Mouse (Mus musculus): ENCODE data around the gene Pfkp. TPM values are rescaled to one million over a fixed set of nuclear protein-coding genes. Genes with fewer than 3 reads are reported as not detected.

Pfkp gene
- total RNA-seq (2021), result 10 to 100 TPM; 54.0 to 66.8 TPM
- long read RNA-seq, experiment 1, full-length matches to known transcripts, result 94 of 118 reads
- long read RNA-seq, experiment 1, partial matches to known transcripts, result 19 of 118 reads
- long read RNA-seq, experiment 1, other reads (novel, unspliced or antisense), result 5 of 118 reads
- long read RNA-seq, experiment 2, full-length matches to known transcripts, result 23 of 28 reads
- long read RNA-seq, experiment 2, partial matches to known transcripts, result 4 of 28 reads
- long read RNA-seq, experiment 2, other reads (novel, unspliced or antisense), result 1 of 28 reads

DNA sequence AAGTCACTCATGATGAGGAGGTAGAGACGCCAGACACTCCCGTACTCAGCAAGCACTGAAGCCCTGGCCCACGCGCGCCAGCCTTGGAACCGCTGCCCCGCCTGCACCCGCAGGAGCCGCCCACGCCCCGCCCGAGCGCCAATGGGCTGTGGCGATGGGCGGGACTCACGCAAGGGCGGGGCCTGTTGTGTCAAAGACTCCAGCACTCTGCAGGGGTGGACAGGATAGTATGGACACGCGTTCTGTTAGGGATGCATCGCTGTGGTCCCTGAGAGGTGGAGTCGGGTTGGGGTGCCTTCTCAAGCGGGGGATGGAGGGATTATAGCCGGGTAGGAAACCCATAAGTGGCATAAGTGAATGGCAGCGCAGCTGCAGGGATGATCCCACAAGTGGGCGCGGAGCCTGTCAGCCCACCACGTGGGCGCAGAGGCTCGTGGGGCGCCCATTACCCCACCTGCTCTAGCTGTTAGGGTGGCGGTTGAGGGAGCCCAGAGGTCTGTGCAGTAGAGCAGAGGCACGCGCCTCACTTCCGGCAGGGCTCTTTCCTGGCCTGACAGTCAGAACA lies at the start of gene Pfkp:
Gene Pfkp (minus strand): TSS at position 109 of the 565 bp plus-strand sequence.
- DNase-seq, result peak; percentile 95 to 97

DNA sequence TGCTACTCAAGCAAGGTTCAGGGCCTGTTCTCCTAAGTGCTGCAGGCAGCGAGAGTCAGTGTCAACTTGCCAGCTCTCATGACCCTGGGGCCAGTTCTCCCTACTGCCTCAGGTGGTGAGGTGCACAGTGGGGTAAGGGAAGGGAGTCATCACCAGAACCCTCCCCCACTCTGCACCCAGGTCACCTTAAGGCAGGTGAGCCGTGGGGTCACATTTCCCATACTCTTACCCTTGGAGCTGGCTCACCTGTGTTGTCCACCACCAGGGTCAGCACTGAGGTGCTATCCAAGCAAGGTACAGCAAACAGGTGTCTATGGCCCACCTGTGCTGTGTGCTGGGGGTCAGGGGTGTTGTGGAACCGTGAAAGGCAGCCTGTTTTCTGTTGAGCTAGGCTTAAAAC lies 42.0 kb upstream of the Pfkp start:
- DNase-seq, result no peak

DNA sequence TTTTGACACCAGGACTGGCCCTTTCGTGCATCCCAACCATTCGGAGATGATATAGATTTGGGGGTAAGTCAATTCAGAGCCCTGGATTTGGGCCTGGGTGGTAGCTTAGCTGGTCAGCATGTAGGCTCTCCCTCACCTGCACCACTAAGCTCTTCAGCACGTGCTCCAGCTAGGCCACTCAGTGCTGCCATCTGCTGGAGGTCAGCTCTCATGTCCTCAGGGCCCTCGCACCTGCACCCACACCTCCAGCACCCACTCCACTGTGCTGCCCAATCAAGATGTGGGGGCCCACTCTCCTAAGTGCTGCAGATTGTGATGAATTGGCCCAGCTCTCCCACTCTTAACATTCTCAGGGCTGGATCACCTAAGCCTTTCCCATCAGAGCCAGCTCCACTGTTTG lies 41.4 kb upstream of the Pfkp start:
- DNase-seq, result peak; percentile 70 to 78

- DNase-seq, result peak; percentile 43 to 49
These were observed 40.3 kb upstream of the Pfkp start for GRCm38 (mm10) chr13:6688790-6689433.

GRCm38 (mm10) chr13:6666887-6667286 lies 18.3 kb upstream of the Pfkp start:
- DNase-seq, result no peak

- DNase-seq, result no peak
These were observed 16.9 kb upstream of the Pfkp start for GRCm38 (mm10) chr13:6665506-6665905.

DNA sequence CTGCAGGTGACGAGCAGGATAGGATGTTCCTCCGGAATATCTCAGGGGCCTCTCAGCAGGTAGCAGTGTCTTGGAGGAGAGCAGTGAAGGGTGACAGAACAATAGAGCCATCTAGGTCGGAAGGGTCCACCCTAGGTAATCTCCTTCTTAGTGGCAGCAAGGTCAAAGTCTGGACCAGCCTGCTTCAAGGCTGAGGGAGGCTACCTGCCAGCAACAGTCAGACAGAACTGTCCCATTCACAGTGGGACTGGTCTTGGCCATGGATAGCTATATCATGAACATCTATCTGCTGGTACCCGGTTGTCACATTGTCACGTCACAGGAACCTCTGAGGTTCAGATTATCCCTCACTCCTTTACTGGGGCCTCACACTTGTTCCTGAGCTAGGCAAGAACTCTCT lies 15.6 kb upstream of the Pfkp start:
- no peak for DNase-seq

DNA sequence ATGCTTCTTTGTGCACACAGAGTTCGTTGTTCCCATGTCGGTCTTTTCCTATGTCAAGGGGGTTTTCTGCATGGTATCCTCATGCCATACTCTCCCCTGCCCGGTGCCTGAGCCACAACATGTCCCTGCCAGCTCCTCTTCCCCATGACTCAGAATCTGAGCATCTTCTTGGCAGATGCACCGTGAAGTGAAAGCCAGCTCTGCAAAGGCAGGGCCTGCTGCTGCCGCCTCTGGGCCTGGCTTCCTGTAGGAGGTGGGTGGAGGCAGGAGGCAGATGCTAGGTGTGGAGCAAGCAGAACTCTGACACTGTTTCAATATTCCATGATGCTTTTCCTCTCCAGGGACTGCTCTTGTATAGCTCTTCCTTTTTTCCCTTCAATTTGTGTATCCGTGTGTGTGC lies 10.7 kb upstream of the Pfkp start:
- peak in 1 of 2 experiments; percentile 16 for DNase-seq

GRCm38 (mm10) chr13:6657300-6657699 lies 8.7 kb upstream of the Pfkp start:
- no peak for DNase-seq

DNA sequence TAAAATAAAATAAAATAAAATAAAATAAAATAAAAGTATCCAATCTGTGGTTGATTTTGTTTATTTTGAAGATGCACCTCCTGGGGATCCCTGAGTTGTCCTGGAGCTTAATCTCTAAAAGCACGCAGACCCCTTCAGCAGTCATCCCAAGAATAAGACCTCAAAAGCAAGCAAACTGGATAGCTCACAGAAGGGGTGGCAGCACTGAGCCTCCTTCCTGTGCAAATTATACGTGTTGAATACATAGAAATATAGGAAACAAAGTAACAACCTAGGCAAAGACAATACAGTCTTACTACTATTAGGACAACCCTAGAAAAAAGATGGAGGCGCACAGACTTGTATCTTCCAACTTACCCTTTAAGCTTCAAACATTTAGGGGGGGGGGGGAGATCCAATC lies 965 bp upstream of the Pfkp start:
- DNase-seq, result no peak

DNA sequence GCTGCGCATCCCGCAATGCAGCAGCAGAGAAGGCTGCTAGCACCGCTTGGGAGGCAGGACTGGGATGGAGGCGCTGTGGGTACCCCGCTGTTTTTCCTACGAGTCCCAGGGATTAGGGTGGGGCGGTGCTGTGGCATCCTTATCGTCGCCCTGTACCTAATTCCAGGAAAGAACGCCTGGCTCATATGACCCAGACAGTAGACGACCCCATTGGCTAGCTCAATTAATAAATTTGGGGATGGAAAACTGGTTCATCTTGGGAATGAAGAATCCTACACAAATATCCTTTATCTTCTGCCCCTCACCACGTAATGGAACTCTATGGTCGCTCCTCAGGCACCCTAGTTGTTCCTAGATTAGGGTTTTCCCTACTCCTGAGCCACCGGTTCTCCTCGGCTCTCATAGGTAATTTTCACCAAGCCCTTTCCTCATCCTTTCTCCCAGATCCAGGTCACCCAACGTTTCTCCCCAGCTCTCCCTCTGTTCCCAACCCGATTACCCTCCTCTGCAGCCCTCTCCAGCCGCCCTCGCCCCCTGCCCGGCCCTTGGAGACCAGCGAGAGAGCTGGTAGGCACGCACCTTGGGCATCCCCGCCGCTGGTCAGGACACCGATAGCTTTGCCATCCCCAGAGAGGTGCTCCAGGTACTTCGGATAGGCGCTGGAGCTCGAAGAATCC lies 447 bp downstream of the Pfkp start:
- no peak for DNase-seq

DNA sequence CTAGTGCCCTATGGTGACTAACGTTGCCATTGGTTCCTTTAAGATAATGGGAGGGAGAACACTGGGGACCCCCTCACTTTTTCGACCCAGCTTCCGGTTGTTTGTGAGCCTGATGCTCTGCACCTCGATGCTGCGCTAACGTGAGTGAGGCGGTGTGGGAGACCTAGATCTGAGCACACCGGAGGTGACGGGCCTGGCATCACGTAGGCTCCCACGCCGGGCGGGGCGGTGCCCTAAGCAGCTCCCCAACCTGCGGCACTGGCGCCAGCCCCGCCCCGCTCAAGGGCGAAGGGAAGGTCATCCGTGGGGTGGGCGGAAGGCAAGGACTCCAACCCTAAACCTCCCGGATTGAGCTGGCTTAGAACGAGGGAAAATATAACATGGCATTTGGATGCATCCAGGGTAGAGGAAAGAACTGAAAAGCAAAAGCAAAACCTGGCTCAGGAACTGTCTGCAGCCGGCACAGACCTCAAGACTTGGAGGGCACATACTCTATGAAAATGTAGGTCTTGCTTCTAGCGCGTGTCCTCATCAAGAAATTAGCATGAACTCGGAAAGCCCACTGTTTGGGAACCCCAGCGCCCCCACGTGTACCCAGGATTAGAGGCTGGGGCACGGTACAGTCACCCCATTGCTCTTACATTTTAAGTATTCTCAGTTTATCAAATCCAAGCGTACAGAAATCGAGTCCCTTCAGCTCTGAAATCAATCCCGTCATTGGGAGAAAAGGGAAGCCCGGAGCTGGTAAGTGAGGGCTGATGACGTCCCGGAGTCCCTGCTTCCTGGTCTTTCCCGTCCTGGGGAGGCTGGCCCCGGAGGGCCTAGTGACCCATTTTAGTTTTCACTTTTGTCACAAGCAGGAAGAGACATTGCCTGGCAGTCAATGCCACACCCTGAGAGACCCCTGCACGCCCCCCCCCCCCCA lies 1.2 kb downstream of the Pfkp start:
- peak; percentile 81 to 84 for DNase-seq

- no peak for DNase-seq
These were observed 1.9 kb downstream of the Pfkp start for GRCm38 (mm10) chr13:6646674-6647066.

- no peak for DNase-seq
These were observed 2.3 kb downstream of the Pfkp start for GRCm38 (mm10) chr13:6646266-6646665.

DNA sequence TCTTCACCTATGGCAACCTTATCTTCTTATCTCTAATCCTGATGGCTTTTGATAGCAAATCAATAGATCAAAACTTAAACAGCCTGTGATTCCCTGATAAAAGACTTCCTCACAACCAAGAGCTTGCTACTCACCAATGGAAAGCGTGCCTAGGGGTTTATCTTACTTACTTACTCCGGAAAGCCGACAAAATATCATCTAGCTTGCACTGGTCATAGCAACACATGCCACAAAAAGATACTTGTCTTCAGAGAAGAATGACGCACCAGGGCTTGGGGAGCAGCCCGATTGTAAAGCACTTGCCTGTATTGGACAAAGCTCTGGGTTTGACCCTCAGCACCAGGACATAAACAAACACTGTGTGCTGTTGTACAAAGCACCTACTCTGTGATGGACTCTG lies 4.6 kb downstream of the Pfkp start:
- no peak for DNase-seq

DNA sequence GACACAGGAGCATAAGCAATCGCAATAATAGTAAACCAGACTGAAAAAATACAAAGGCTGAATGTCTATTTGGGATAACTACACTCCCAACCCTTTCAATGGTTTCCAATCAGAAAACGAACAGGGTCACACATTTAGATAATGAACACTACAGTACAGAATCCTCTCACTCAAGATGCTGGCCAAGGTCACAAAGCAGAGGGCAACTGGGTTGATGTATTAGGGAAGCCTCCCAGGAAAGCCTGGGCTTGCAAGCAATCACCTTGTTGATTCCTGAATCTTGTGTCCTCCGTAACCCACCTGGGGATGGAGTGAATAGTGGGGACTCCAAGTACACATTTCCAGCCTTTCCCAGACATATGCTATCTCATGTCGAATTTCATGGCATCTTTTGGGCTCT lies 5.6 kb downstream of the Pfkp start:
- no peak for DNase-seq

DNA sequence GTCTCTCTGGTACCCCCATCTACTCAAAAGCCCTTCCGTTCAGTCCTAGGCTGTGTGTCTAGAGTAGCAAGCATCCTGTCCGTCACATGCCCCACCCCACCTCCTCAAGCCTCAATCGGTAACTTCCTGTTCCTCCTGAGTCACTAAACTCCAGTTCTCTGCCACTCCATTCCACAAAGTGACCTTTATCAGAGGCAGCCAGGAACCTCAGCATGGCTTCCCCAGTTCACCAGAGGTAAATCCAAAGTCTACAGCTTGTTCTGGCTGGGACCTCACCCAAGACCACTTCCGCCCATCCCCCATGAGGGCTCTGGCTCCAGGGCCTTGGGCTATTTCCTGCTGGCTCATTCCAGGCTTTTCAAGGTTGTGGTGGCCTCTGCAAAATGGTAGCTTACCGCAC lies 6.1 kb downstream of the Pfkp start:
- DNase-seq, result peak; percentile 42 to 47

DNA sequence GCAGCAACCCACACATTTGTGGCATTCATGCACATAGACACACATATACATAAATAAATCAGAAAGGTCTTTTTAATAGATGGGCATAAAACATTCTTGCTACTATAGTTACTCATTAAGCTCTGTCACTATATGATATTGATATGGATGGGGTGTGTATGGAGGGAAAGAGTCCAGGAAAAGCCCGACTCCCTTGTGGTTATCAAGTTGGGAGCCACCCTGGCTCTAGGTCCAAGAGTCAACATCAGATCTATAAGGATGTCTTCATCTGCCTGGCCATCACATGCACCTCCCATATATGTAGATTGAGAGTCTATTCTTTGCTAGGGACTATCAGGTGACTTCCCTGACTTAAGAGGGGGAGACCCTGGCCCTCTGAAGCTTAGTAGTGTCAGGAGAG lies 7.1 kb downstream of the Pfkp start:
- DNase-seq, result no peak

DNA sequence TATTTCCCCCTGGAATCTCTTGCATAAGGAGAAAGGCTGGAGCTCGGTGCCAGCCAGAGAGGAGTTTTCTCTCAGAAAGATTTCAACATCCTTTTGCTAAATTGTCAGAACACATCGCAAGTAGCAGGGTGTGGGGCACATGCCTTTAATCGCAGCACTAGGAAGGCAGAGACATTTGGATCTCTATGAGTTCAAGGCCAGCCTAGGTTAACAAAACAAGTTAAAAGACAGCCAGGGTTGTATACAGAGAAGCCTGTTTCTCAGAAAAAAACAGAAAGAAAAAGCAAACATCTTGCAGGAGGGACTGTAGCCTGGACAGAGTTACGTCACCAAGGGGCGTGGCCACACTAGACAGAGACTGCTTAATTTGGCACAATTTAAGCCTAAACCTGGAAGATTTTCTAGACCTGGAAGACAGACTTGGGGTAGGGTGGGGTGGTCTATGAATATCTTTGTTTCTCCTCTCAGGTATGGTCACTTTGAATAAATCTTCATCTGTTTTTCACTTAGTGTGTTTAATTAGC lies 9.0 kb downstream of the Pfkp start:
- DNase-seq, result peak; percentile 46 to 60

DNA sequence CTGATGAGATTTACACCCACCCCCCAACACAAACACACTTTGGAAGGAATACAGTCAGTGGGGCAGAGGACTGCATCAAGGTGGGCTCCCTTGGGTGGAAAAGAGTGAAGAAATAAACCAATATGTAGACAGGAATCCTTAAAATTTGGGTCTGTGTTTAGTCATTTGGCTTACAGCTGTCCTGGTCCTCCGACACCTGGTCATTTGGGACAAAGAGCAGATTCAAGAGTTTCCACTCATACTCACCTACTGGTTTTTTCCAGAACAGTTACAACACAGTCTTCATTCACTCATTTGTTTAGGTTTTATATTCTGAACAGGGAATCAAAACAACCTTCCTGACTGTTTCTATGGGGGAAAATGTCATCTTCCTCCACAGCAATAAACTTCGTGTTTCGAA lies 9.6 kb downstream of the Pfkp start:
- no peak for DNase-seq

DNA sequence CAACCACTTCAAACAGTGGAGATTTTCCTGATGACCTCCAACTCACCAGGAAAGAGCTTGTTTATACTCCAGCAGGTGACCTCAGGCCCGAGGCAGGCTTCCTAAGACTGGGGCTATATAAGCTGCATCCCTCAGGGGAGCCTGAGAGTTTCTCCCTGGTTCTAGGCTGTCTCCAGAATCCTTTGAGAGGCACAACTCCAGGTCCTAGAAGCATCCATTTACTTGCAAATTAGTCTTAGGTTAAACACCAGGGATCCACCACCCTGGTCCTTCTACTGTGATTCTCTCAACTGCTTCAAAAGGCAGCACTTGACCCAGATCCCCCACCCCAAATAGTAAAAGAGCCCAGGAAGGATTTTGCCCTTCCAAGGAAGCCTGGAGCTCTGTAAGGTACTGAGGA lies 10.2 kb downstream of the Pfkp start:
- no peak for DNase-seq

Data from adrenal gland, postnatal 36 days (tissue).